Mouse (Mus musculus) G1E (cell line): ENCODE measurements at regions not wholly inside any gene's neighbourhood (a gene's known extent, or its start where the extent isn't known, plus 50 kb on each side); places are given as distances from the start of the nearest gene placed in this dataset.
"Not testable (repeated sequence)": the region's sequence is repeated elsewhere in the genome, so short reads cannot be mapped to it uniquely, and the experiment has no call there.

Experiments used
- ATAC-seq: 2 replicates; pipeline ENCODE4 v1.8.0; 2016; ENCODE audit warnings: mild to moderate bottlenecking; ENCODE audit not compliant: insufficient number of reproducible peaks, poor library complexity, low FRiP score, severe bottlenecking; ENCODE audit errors: extremely low read depth
- DNase-seq: peaks from one replicate; pipeline ENCODE4 v3.0.0; 2012; ENCODE audit warnings: low spot score
- H3K27me3 ChIP-seq: 2 replicates; pipeline ENCODE4 v1.6.1; 2012; ENCODE audit warnings: mild to moderate bottlenecking, low read length, inconsistent platforms; ENCODE audit not compliant: insufficient read depth
- H3K36me3 ChIP-seq: replicated peaks from 2 replicates; pipeline ENCODE3; 2012; ENCODE audit warnings: mild to moderate bottlenecking, inconsistent platforms
- H3K4me1 ChIP-seq: 2 replicates; pipeline ENCODE4 v1.6.1; 2012; ENCODE audit warnings: low read depth, low read length, inconsistent platforms, mixed read lengths; ENCODE audit not compliant: insufficient read depth
- H3K4me3 ChIP-seq: 2 replicates; pipeline ENCODE4 v1.5.1; 2012; ENCODE audit warnings: low read depth, mild to moderate bottlenecking, inconsistent platforms, low read length, moderate library complexity, mixed read lengths
- H3K9me3 ChIP-seq: replicated peaks from 2 replicates; pipeline ENCODE4 v1.6.1; 2012; ENCODE audit warnings: inconsistent platforms

GRCm38 (mm10) chr14:53159012-53159411 is 663.5 kb upstream of the Olfr1507 start:
- DNase-seq, H3K4me1 ChIP-seq, H3K36me3 ChIP-seq, H3K27me3 ChIP-seq, H3K4me3 ChIP-seq, H3K9me3 ChIP-seq, ATAC-seq: not testable (repeated sequence)

GRCm38 (mm10) chr14:53134783-53135182 is 639.2 kb upstream of the Olfr1507 start:
- DNase-seq, H3K4me1 ChIP-seq, H3K36me3 ChIP-seq, ATAC-seq, H3K9me3 ChIP-seq, H3K27me3 ChIP-seq, H3K4me3 ChIP-seq: not testable (repeated sequence)

GRCm38 (mm10) chr14:53132390-53132789 is 636.8 kb upstream of the Olfr1507 start:
- H3K9me3 ChIP-seq, H3K27me3 ChIP-seq, DNase-seq, H3K4me1 ChIP-seq, ATAC-seq, H3K36me3 ChIP-seq, H3K4me3 ChIP-seq: not testable (repeated sequence)

GRCm38 (mm10) chr14:53121704-53122103 is 626.2 kb upstream of the Olfr1507 start:
- ATAC-seq, H3K4me3 ChIP-seq, H3K9me3 ChIP-seq, H3K36me3 ChIP-seq, DNase-seq, H3K27me3 ChIP-seq, H3K4me1 ChIP-seq: not testable (repeated sequence)

- H3K4me1 ChIP-seq, ATAC-seq, DNase-seq, H3K36me3 ChIP-seq, H3K4me3 ChIP-seq, H3K9me3 ChIP-seq, H3K27me3 ChIP-seq: not testable (repeated sequence)
These were observed 614.2 kb upstream of the Olfr1507 start for GRCm38 (mm10) chr14:53109732-53110131.

- H3K4me1 ChIP-seq, H3K4me3 ChIP-seq, H3K27me3 ChIP-seq, DNase-seq, H3K9me3 ChIP-seq, ATAC-seq, H3K36me3 ChIP-seq: not testable (repeated sequence)
These were observed 605.8 kb upstream of the Olfr1507 start for GRCm38 (mm10) chr14:53101362-53101761.

- not testable (repeated sequence) for H3K9me3 ChIP-seq, H3K4me3 ChIP-seq, H3K36me3 ChIP-seq, ATAC-seq, H3K27me3 ChIP-seq, H3K4me1 ChIP-seq, DNase-seq
These were observed 595.4 kb upstream of the Olfr1507 start for GRCm38 (mm10) chr14:53090921-53091320.

- H3K9me3 ChIP-seq, H3K4me3 ChIP-seq, ATAC-seq, H3K36me3 ChIP-seq, DNase-seq, H3K4me1 ChIP-seq, H3K27me3 ChIP-seq: not testable (repeated sequence)
These were observed 586.3 kb upstream of the Olfr1507 start for GRCm38 (mm10) chr14:53081853-53082252.

- not testable (repeated sequence) for H3K36me3 ChIP-seq, DNase-seq, H3K4me1 ChIP-seq, H3K9me3 ChIP-seq, H3K27me3 ChIP-seq, ATAC-seq, H3K4me3 ChIP-seq
These were observed 585.6 kb upstream of the Olfr1507 start for GRCm38 (mm10) chr14:53081024-53081711.

GRCm38 (mm10) chr14:53080556-53080955 is 585.0 kb upstream of the Olfr1507 start:
- H3K9me3 ChIP-seq, H3K27me3 ChIP-seq, H3K4me3 ChIP-seq, DNase-seq, H3K36me3 ChIP-seq, ATAC-seq, H3K4me1 ChIP-seq: not testable (repeated sequence)

- H3K9me3 ChIP-seq, H3K36me3 ChIP-seq, H3K27me3 ChIP-seq, DNase-seq, ATAC-seq, H3K4me3 ChIP-seq, H3K4me1 ChIP-seq: not testable (repeated sequence)
These were observed 580.4 kb upstream of the Olfr1507 start for GRCm38 (mm10) chr14:53075937-53076336.

GRCm38 (mm10) chr14:53073126-53073525 is 577.6 kb upstream of the Olfr1507 start:
- DNase-seq, H3K27me3 ChIP-seq, H3K36me3 ChIP-seq, H3K4me1 ChIP-seq, ATAC-seq, H3K4me3 ChIP-seq, H3K9me3 ChIP-seq: not testable (repeated sequence)
